Mouse (Mus musculus): Measurements from ENCODE around the gene Aym1. TPM values are rescaled to one million over a fixed set of nuclear protein-coding genes. Genes with fewer than 3 reads are reported as not detected.

The Aym1 gene
- not detected in 2 replicates for polyA plus RNA-seq (2015; fragmentation: Nextera tagmentation; extraction: Ambion mirVana)

DNA sequence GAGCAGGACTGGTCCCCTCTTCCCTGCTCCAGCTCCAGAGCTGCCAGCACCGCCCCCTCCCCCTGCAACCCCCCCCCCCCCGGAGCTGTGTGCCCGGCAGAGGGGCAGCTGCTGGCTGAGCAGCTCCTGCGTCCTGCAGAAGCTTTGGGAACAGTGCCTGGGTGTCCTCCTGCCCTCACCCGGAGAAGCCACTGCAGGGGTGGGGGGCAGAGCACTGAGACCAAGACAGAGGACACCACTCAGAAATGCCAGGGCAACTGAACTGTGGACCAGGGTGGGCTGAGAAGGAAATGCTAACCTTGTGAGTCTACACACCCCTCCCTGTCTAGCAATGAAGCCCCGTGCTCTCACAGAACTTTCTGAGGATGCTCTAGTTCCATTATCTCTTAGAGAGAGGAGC is at the start of gene Aym1:
Gene Aym1, plus strand, starts transcription at position 109 of the 400 bp plus-strand sequence.
- H3K4me2 ChIP-seq (replicated peaks): no peak within 1 kb of the TSS
- H3K4me3 ChIP-seq: no peak within 1 kb of the TSS
- H3K9me3 ChIP-seq: no peaks in the 10 kb centered on the region
- H3K27me3 ChIP-seq: no peaks in the 10 kb centered on the region
- WGBS: 33% methylated on average over 2 of the region's 6 CpGs
- no peaks in the 10 kb centered on the region for H3K36me3 ChIP-seq
- no peak within 1 kb of the TSS for H3K9ac ChIP-seq (replicated peaks)
- H3K27ac ChIP-seq (replicated peaks): no peak within 1 kb of the TSS
- peaks cover 24% of the 10 kb centered on the region for H3K4me1 ChIP-seq
- no peak for ATAC-seq (replicated peaks)

DNA sequence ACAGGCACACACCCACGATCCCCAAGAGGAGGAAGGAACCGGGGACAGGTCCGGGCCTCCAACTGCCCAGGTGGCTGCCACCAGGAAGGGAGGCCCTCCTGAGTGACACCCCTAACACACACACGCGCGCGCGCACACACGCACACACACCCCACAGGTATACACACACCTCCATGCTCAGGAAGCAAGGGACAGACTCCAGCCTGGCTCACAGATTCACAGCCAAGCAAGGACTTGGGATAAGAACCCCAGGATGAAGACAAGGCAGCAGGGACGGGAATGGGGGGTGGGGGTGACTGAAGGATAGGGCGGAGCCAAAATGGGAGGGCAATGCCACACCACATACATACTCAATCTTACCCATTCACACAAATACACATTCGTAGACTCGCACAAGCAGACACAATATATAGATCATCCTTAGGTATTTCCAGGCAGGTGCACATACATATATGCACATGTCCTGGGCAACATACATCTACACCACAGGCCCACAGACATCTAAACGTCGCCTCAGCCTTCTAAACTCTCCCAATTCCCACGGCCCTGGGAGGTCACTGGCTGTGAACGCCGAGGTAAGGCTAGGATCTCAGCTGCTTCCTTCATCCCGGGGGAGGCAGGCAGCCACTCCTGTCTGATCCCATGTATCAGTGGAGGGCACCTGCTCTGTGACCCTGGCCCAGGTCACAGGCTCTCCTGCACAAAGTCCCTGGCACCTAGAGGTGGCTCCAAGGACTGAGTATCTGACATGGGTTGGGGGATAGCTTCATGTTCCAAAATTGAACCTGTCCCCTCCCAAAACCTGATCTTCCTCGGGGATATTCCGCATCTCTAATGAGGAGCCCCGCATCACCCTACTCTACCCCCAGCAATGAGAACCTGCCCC is 47.4 kb upstream of the Aym1 start:
- H3K9ac ChIP-seq (replicated peaks): peak overlapping the region; percentile 62
- 63% methylated on average over 22 of the region's 22 CpGs for WGBS
- H3K4me2 ChIP-seq (replicated peaks): peak overlapping the region; percentile 66
- H3K27me3 ChIP-seq: no peaks in the 10 kb centered on the region
- no peaks in the 10 kb centered on the region for H3K36me3 ChIP-seq
- peaks cover 53% of the 10 kb centered on the region for H3K4me1 ChIP-seq
- H3K4me3 ChIP-seq: peak overlapping the region; percentile 55
- no peaks in the 10 kb centered on the region for H3K9me3 ChIP-seq
- peak; percentile 0; the same call in 1 of the 2 replicates for ATAC-seq (replicated peaks)
- H3K27ac ChIP-seq (replicated peaks): 0 out of 2 replicates have a peak overlapping the region, but pooled peaks have one; percentile 1

DNA sequence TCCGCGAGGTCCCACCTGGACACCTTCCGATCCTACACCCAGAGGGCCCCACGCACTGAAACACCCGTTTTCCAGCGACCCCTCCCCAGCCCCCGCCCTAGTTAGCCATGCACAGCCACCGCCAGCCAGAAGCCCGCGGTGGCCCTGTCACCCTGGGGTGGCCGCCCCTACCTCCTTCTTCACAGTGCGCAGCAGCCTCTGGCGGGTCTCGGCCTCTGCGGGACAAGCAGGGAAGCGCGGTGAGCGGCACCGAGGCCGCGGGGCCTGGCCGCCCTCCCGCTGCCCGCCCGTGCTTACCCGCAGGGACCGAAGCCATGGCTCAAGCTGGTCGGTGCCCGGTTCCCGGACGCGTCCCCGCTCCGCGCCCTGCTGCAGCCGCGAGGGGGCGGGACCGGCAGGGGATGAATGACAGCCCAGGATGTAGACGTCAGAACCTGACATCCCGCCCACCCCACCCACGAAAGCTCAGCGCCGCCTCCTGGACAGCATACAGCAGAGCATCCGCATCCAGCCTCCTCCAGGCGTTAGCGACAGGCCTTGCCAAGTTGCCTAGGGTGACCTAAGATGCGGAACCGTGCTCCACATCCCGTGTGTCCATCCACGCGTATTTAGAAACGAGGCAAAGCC is 46.6 kb upstream of the Aym1 start, which contains the start of gene Sgsm1:
Gene Sgsm1, minus strand, starts transcription at position 410 of the 627 bp plus-strand sequence.
- H3K27ac ChIP-seq (replicated peaks): 0 out of 2 replicates have a peak within 1 kb of the TSS, but pooled peaks have one; percentile 1
- no peaks in the 10 kb centered on the region for H3K36me3 ChIP-seq
- WGBS: 2% methylated on average over 53 of the region's 53 CpGs
- H3K9me3 ChIP-seq: no peaks in the 10 kb centered on the region
- H3K4me3 ChIP-seq: peak within 1 kb of the TSS; percentile 55
- no peaks in the 10 kb centered on the region for H3K27me3 ChIP-seq
- H3K4me2 ChIP-seq (replicated peaks): peak within 1 kb of the TSS; percentile 66
- peak within 1 kb of the TSS; percentile 62 for H3K9ac ChIP-seq (replicated peaks)
- H3K4me1 ChIP-seq: peaks cover 53% of the 10 kb centered on the region
- peak; percentile 62 for ATAC-seq (replicated peaks)

GRCm38 (mm10) chr5:113313998-113314397 is 43.1 kb upstream of the Aym1 start:
- Histone ChIP-seq H3K9ac (replicated peaks) (peak overlapping the region; percentile 23), H3K9me3 (no peaks in the 10 kb centered on the region), H3K4me3 (peak overlapping the region; percentile 7; the same call in 1 of the 2 replicates), H3K4me2 (replicated peaks) (peak overlapping the region; percentile 28), H3K27me3 (no peaks in the 10 kb centered on the region), H3K4me1 (peaks cover 22% of the 10 kb centered on the region), H3K27ac (replicated peaks) (no peak overlapping the region), H3K36me3 (no peaks in the 10 kb centered on the region)
- 2% methylated on average over 24 of the region's 24 CpGs for WGBS
- ATAC-seq (replicated peaks): peak; percentile 49

DNA sequence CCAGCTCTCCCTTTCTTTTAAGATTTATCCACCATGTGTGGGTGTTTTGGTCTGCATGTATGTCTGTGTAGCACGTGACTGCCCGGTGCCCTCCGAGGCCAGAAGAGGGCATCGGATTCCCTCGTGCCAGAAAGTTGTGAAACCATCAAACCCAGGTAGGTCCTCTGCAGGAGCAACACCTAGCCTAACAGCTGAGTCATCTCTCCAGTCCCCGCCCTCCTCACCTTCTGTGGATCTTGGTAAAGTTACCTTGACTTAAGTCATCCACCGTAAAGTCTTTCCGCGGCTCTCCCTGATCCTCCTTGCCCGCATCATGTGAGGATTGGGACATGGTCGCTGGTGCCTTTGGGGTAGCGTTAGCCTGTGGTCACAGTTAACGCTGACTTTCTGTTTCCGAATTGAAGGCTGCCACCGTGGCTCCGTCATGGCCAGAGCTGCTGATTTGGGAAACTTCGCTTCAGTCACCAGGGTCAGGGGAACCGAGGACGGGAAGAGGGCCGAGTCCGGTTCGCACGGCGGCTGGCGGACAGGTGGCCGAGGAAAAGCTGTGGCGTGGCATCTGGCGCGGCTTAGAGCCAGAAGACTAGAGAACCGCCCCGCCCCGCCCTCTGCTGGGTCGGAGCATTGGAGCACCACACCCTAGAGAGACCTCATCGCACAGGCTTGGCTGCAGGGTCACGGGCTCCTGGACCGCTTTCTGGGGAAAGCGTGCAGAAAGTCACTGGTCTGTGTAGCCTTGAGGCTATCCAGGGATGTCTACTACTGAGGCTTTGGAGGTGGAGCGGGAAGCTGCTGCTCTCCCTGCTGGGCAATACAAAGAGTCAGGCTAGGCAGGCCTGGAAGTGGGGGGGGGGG is 33.1 kb upstream of the Aym1 start:
- peaks cover 11% of the 10 kb centered on the region; the same call in 1 of the 2 replicates for H3K27me3 ChIP-seq
- no peak for ATAC-seq (replicated peaks)
- 4% methylated on average over 38 of the region's 38 CpGs for WGBS
- 0 out of 2 replicates have a peak, but pooled peaks cover 3% of the 10 kb centered on the region for H3K9me3 ChIP-seq
- peaks cover 7% of the 10 kb centered on the region for H3K4me1 ChIP-seq
- H3K27ac ChIP-seq (replicated peaks): no peak overlapping the region
- H3K9ac ChIP-seq (replicated peaks): peak overlapping the region; percentile 13; the same call in 1 of the 2 replicates
- peak overlapping the region; percentile 48 for H3K4me2 ChIP-seq (replicated peaks)
- peak overlapping the region; percentile 30 for H3K4me3 ChIP-seq
- H3K36me3 ChIP-seq: no peaks in the 10 kb centered on the region

- Histone ChIP-seq H3K4me3 (no peak overlapping the region), H3K27ac (replicated peaks) (no peak overlapping the region), H3K4me1 (no peaks in the 10 kb centered on the region), H3K4me2 (replicated peaks) (no peak overlapping the region), H3K9ac (replicated peaks) (no peak overlapping the region), H3K27me3 (peaks cover 22% of the 10 kb centered on the region), H3K36me3 (no peaks in the 10 kb centered on the region), H3K9me3 (0 out of 2 replicates have a peak, but pooled peaks cover 3% of the 10 kb centered on the region)
- ATAC-seq (replicated peaks): no peak
- 91% methylated on average over 8 of the region's 8 CpGs for WGBS
Observed at GRCm38 (mm10) chr5:113329463-113329862, 27.6 kb upstream of the Aym1 start.

DNA sequence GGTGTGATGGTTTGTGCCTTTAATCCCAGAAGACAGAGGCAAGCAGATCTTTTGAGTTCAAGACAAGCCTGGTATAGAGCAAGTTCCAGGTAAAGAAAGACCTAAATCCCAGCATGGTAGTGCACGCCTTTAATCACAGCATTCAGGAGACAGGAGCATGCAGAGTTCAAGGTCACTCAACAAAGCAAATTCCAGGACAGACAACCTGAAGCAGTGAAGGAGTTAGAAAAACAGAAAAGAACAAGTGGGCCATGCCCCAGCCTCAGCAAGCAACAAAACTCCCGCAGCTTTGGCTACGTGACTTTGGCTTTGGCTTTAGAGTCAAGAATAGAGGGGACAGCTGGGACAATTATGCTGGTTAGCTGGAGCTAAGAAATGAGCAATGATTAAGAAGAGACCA is 26.9 kb upstream of the Aym1 start:
- H3K9me3 ChIP-seq: 0 out of 2 replicates have a peak, but pooled peaks cover 3% of the 10 kb centered on the region
- peaks cover 25% of the 10 kb centered on the region for H3K27me3 ChIP-seq
- no peak overlapping the region for H3K4me3 ChIP-seq
- no peak overlapping the region for H3K4me2 ChIP-seq (replicated peaks)
- H3K27ac ChIP-seq (replicated peaks): no peak overlapping the region
- WGBS: 88% methylated on average over 3 of the region's 3 CpGs
- peaks cover 5% of the 10 kb centered on the region for H3K4me1 ChIP-seq
- no peak for ATAC-seq (replicated peaks)
- H3K9ac ChIP-seq (replicated peaks): no peak overlapping the region
- H3K36me3 ChIP-seq: no peaks in the 10 kb centered on the region

DNA sequence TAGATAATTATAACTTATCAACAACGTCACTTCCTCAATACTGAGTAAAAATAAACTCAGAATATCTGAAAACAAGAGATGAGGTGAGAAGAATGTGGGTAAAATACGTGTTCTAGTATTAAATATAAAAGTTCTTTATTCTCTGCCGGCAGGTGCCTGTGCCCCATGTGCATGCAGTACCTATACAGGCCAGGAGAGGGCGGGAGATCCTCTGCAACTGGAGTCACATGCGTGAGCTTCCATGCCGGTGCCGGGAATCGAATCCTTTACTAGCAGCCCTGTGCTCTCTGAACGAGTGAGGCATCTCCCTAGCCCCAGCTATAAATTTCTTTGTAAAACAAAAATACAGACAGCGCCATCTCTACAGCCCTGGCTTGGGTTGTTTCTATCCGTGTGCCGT is 24.9 kb upstream of the Aym1 start:
- no peak for ATAC-seq (replicated peaks)
- Histone ChIP-seq H3K36me3 (no peaks in the 10 kb centered on the region), H3K9me3 (0 out of 2 replicates have a peak, but pooled peaks cover 3% of the 10 kb centered on the region), H3K4me1 (peaks cover 18% of the 10 kb centered on the region), H3K4me2 (replicated peaks) (no peak overlapping the region), H3K27ac (replicated peaks) (no peak overlapping the region), H3K4me3 (no peak overlapping the region), H3K9ac (replicated peaks) (no peak overlapping the region), H3K27me3 (peaks cover 43% of the 10 kb centered on the region)
- 39% methylated on average over 12 of the region's 12 CpGs for WGBS

GRCm38 (mm10) chr5:113332899-113333298 is 24.2 kb upstream of the Aym1 start:
- Histone ChIP-seq H3K27ac (replicated peaks) (no peak overlapping the region), H3K4me1 (peaks cover 18% of the 10 kb centered on the region), H3K27me3 (peaks cover 43% of the 10 kb centered on the region), H3K9ac (replicated peaks) (no peak overlapping the region), H3K36me3 (no peaks in the 10 kb centered on the region), H3K9me3 (0 out of 2 replicates have a peak, but pooled peaks cover 3% of the 10 kb centered on the region), H3K4me2 (replicated peaks) (no peak overlapping the region), H3K4me3 (no peak overlapping the region)
- ATAC-seq (replicated peaks): no peak
- WGBS: 58% methylated on average over 4 of the region's 4 CpGs

DNA sequence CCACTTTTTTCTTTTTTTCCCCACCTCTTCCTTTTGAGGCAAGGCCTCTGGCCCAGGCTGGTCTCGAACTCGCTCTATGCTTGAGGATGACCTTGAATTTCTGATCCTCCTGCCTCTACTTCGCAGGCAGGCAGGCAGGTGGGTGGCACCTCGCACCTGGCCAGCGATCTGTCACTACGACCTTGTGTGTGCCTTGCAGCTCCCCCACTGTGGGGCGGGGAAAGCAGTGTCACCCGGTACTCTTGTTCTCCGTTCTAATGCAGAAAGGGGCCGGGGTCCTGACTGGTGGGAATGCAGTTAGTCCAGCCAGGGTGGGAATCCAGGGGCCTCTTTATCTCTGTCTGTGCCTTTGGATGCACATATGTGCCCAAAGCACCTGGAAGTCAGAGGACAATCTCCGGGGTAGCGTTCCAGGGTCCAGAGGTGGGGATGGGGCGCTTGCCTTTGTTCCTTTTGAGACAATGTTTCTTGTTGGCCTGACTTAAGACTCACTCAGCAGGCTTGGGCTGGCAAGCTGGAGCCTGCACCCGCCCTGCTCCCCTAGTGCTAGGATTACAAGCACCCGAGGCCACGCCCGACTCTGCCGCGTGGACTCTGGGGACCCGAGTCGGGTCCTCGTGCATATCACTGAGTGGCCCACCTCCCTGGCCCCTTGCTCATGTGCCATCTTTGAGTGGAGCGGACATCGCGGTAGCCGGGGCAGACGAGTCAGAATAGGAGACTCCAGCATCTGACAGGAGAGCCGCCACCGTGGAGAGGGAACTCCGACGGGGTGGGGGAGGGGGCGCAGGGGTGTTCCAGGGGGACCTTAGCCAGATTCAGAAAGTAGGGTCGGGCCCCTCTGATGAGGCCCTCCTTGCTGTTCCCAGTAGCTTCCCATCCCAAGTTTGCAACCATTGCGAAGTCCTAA is 22.2 kb upstream of the Aym1 start:
- ATAC-seq (replicated peaks): no peak
- Histone ChIP-seq H3K4me2 (replicated peaks) (peak overlapping the region; percentile 34), H3K27ac (replicated peaks) (no peak overlapping the region), H3K4me3 (peak overlapping the region; percentile 22), H3K4me1 (peaks cover 18% of the 10 kb centered on the region), H3K27me3 (peaks cover 46% of the 10 kb centered on the region), H3K36me3 (no peaks in the 10 kb centered on the region), H3K9me3 (no peaks in the 10 kb centered on the region), H3K9ac (replicated peaks) (peak overlapping the region; percentile 19; the same call in 1 of the 2 replicates)
- 7% methylated on average over 33 of the region's 34 CpGs for WGBS
